Mouse (Mus musculus) lung, postnatal 0 days (tissue): ENCODE data around the gene Hip1r.

Experiments used
- CTCF ChIP-seq: IDR thresholded peaks from 2 replicates; pipeline ENCODE4 v1.5.1; 2016; ENCODE audit warnings: antibody characterized with exemption, mild to moderate bottlenecking
- EP300 ChIP-seq: IDR thresholded peaks from 2 replicates; pipeline ENCODE4 v1.6.1; 2016; ENCODE audit warnings: antibody characterized with exemption, mild to moderate bottlenecking, control low read depth

- no peak for TF ChIP-seq CTCF
- no peak for TF ChIP-seq EP300
Measured at GRCm38 (mm10) chr5:124045453-124046010, 72.1 kb downstream of the Hip1r start.
